Mouse (Mus musculus) midbrain, embryonic 12.5 days (tissue): ENCODE measurements around the gene Insl3. TPM values are rescaled to one million over a fixed set of nuclear protein-coding genes. Genes with fewer than 3 reads are reported as not detected.
"Not testable (repeated sequence)": the region's sequence is repeated elsewhere in the genome, so short reads cannot be mapped to it uniquely, and the experiment has no call there.

Experiments
- ATAC-seq: fragments of 200-750 bp; cut with Nextera tagmentation; 2 replicates; pipeline ENCODE4 v1.8.0; 2017; ENCODE audit warnings: low read depth, moderate TSS enrichment, moderate library complexity; ENCODE audit not compliant: low FRiP score
- H3K27ac ChIP-seq: fragments of 300-500 bp; sonication (generic); replicated peaks from 2 replicates; pipeline ENCODE4 v1.5.1; 2016; ENCODE audit warnings: mild to moderate bottlenecking
- H3K27me3 ChIP-seq: fragments of 300-500 bp; sonication (generic); 2 replicates; pipeline ENCODE4 v1.6.1; 2016; ENCODE audit warnings: mild to moderate bottlenecking
- H3K36me3 ChIP-seq: fragments of 300-500 bp; sonication (generic); 2 replicates; pipeline ENCODE4 v1.6.1; 2016
- H3K4me1 ChIP-seq: fragments of 300-500 bp; sonication (generic); 2 replicates; pipeline ENCODE4 v1.6.1; 2016
- H3K4me2 ChIP-seq: fragments of 300-500 bp; sonication (generic); replicated peaks from 2 replicates; pipeline ENCODE4 v1.6.1; 2016; ENCODE audit warnings: mild to moderate bottlenecking, moderate library complexity
- H3K4me3 ChIP-seq: fragments of 300-500 bp; sonication (generic); 2 replicates; pipeline ENCODE4 v1.5.1; 2016; ENCODE audit warnings: mild to moderate bottlenecking
- H3K9ac ChIP-seq: fragments of 300-500 bp; sonication (generic); replicated peaks from 2 replicates; pipeline ENCODE4 v1.6.1; 2016; ENCODE audit warnings: mild to moderate bottlenecking, moderate library complexity
- H3K9me3 ChIP-seq: fragments of 300-500 bp; sonication (generic); 2 replicates; pipeline ENCODE4 v1.6.1; 2016; ENCODE audit warnings: mild to moderate bottlenecking
- WGBS: fragments of 180-500 bp; shearing (Covaris S2); methylation state at CpG from one replicate; pipeline ENCODE4 v1.1.7; 2016; 5-methylcytosine and 5-hydroxymethylcytosine counted together
- polyA plus RNA-seq: library from polyadenylated mRNA; unstranded; fragments of >200 nt; fragmentation: Nextera tagmentation; extraction: Ambion mirVana; gene quantifications from 2 replicates; pipeline ENCODE4 v1.2.1, GENCODE M21; 2016

Insl3 gene
- polyA plus RNA-seq, 1 experiment from 2014 or later, result not detected

DNA sequence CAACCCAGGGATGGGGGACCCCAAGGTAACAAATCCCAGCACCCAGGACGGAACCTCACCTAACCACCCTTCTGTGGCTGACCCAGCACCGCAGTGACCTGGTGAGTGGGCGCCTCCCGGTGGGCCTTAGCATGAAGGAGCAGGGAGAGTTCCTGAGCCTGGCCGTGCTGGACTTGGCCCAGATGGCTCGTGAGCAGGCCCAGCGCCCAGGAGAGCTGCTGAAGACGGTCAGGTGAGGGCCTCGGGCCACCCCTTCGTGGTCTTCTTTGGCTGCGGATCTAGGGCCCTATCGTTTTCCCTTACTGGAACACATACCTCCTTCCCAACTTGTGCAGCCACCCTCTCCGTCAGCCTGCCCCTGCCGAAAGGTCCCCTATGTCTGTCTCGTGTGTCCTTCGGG, 9.9 kb upstream of the Insl3 start:
- peaks cover 14% of the 10 kb centered on the region for H3K4me1 ChIP-seq
- peaks cover 95% of the 10 kb centered on the region for H3K27me3 ChIP-seq
- 10% methylated on average over 15 of the region's 16 CpGs for WGBS
- peak overlapping the region; percentile 43 for H3K4me2 ChIP-seq
- H3K27ac ChIP-seq, result no peak overlapping the region
- peak overlapping the region; percentile 30; the same call in 1 of the 2 replicates for H3K4me3 ChIP-seq
- no peaks in the 10 kb centered on the region for H3K9me3 ChIP-seq
- no peaks in the 10 kb centered on the region for H3K36me3 ChIP-seq
- no peak overlapping the region for H3K9ac ChIP-seq
- no peak for ATAC-seq

DNA sequence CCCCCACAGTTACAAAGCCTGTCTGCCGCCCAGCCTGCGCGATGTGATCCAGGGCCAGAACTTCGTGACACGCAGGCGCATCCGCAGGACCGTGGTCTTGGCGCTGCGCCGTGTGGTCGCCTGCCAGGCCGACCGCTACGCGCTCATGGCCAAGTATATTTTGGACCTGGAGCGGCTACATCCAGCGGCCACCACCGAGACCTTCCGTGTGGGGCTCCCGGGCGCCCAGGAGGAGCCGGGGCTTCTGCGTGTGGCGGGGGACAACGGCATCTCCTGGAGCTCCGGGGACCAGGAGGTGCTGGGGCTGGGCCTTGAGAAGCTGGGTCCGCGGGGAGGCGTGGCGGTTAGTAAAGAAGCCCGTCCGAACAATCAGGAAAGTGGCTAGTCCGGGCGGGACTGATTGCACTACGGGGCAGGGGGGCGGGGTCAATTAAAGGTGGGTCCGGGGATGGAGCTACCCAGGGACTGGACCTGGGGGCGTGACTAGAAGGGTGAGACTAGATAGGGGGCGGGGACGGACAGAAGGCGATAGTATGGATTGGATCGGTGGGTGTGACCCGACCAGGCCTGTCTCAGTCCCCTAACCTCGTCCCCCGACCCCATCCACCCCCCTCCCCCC, 9.4 kb upstream of the Insl3 start:
- H3K27me3 ChIP-seq, result peaks cover 99% of the 10 kb centered on the region
- no peak overlapping the region for H3K27ac ChIP-seq
- H3K36me3 ChIP-seq, result no peaks in the 10 kb centered on the region
- ATAC-seq, result no peak
- H3K9me3 ChIP-seq, result no peaks in the 10 kb centered on the region
- peaks cover 14% of the 10 kb centered on the region for H3K4me1 ChIP-seq
- peak overlapping the region; percentile 24; the same call in 1 of the 2 replicates for H3K9ac ChIP-seq
- 3% methylated on average over 40 of the region's 46 CpGs for WGBS
- H3K4me3 ChIP-seq, result peak overlapping the region; percentile 30
- H3K4me2 ChIP-seq, result peak overlapping the region; percentile 43

DNA sequence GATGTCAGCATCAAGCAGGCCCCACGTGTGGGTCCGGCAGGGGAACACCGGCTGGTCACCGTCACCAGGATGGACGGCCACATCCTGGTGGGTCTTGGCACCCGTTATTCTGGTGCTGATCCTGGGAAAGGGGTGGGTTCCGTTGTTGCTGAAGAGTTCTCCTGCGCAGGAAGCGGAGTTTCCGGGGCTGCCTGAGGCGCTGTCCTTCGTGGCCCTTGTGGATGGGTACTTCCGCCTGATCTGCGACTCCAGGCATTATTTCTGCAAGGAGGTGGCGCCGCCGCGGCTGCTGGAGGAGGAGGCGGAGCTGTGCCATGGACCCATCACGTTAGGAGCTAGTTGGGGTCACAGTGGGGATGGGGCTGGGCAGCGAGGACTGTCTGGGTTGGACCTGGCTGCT, 8.5 kb upstream of the Insl3 start:
- no peak for ATAC-seq
- Histone ChIP-seq H3K27ac (no peak overlapping the region), H3K4me3 (0 out of 2 replicates have a peak overlapping the region, but pooled peaks have one; percentile 11), H3K9me3 (no peaks in the 10 kb centered on the region), H3K27me3 (peaks cover 100% of the 10 kb centered on the region), H3K9ac (no peak overlapping the region), H3K4me1 (peaks cover 16% of the 10 kb centered on the region), H3K4me2 (no peak overlapping the region; the same call in 1 of the 2 replicates), H3K36me3 (no peaks in the 10 kb centered on the region)
- 3% methylated on average over 21 of the region's 21 CpGs for WGBS

DNA sequence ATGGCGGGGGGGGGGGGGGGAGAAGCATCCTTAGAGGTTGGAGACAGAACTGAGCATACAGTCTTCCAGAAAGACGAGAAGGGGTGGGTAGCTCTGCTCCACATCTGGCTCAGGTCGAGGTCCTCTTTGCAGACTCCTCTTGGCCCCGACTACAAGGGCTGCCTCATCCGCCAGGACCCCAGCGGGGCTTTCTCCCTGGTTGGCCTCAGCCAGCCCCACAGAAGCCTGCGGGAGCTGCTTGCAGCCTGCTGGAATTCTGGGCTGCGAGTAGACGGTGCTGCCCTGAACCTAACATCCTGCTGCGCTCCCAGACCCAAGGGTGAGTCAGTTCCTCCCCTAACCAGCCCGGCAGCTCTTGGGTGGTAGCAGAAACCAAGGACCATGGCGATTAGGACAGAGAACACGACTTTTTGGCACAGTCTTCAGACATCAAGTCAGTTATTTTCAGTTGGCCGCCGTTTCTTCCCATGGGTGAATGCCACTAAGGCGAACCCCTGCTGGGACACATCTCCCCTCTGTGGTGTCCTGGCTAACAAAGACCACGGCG, 7.6 kb upstream of the Insl3 start:
- Histone ChIP-seq H3K27ac (no peak overlapping the region), H3K4me1 (peaks cover 22% of the 10 kb centered on the region), H3K4me2 (no peak overlapping the region), H3K27me3 (peaks cover 100% of the 10 kb centered on the region), H3K4me3 (no peak overlapping the region), H3K9ac (no peak overlapping the region), H3K36me3 (no peaks in the 10 kb centered on the region), H3K9me3 (no peaks in the 10 kb centered on the region)
- 2% methylated on average over 17 of the region's 18 CpGs for WGBS
- ATAC-seq, result no peak

DNA sequence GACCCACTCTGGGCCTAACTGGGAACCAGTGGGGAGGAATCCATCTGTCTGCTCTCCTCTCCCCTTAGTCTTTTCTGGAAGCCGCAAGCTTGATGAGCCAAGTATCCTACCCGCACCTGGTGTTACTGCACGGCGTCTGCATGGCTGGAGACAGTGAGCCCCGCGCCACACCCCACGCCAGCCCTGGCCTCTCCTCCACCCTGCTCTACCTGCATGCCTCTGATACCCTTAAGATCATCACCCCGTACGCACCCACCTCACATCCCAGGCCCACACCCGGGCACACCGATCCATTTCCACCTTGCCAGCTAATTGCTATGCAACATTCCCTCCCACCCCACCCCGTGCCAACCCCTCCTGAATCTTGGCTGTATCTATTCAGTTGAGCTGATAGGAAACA, 6.2 kb upstream of the Insl3 start:
- peaks cover 100% of the 10 kb centered on the region for H3K27me3 ChIP-seq
- H3K4me3 ChIP-seq, result no peak overlapping the region
- no peak overlapping the region for H3K4me2 ChIP-seq
- H3K36me3 ChIP-seq, result no peaks in the 10 kb centered on the region
- ATAC-seq, result no peak
- H3K9ac ChIP-seq, result no peak overlapping the region
- no peaks in the 10 kb centered on the region for H3K9me3 ChIP-seq
- H3K27ac ChIP-seq, result no peak overlapping the region
- WGBS, result 48% methylated on average over 12 of the region's 12 CpGs
- peaks cover 26% of the 10 kb centered on the region for H3K4me1 ChIP-seq

DNA sequence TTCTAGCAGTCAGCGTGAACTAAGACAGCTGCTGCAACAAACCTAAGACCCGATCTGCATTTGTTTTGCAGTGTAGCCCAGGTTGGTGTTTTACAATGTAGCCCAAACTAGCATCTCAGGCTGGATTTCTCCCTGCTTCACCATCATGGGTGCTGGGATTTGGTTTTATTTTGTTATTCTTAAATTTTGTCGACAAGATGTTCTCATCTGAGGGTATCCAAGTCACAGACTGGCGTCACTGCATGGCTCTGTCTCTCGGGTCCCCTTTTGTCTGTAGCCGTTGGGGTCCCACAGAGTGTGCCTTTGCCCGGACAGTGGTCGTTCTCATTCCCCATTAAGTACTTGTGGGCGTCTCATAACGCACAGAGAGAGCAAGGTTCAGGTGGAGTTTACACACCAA, 4.3 kb upstream of the Insl3 start:
- Histone ChIP-seq H3K9me3 (no peaks in the 10 kb centered on the region), H3K9ac (no peak overlapping the region), H3K4me1 (peaks cover 22% of the 10 kb centered on the region), H3K27ac (no peak overlapping the region), H3K4me2 (no peak overlapping the region), H3K36me3 (no peaks in the 10 kb centered on the region), H3K27me3 (peaks cover 100% of the 10 kb centered on the region), H3K4me3 (no peak overlapping the region)
- ATAC-seq, result no peak
- 10% methylated on average over 10 of the region's 10 CpGs for WGBS

DNA sequence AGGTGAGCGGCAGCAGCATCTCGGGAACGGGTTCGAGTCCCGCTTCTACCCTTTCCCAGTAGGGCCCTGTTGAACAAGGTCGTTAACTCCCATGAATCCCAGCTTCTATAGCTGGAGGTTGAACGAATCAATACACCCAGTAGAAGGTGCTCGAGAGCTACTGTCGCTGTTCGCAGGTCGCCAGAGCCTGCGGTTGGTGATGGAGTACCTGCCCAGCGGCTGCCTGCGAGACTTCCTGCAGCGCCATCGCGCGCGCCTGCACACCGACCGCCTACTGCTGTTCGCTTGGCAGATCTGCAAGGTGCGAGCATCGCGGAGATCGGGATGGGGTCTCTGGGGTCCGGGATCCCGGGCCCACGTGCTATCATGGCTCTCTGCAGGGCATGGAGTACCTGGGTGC, 3.4 kb upstream of the Insl3 start:
- Histone ChIP-seq H3K27me3 (peaks cover 100% of the 10 kb centered on the region), H3K9me3 (no peaks in the 10 kb centered on the region), H3K4me1 (peaks cover 18% of the 10 kb centered on the region), H3K4me2 (peak overlapping the region; percentile 46), H3K36me3 (no peaks in the 10 kb centered on the region), H3K27ac (no peak overlapping the region), H3K9ac (no peak overlapping the region), H3K4me3 (peak overlapping the region; percentile 31)
- 6% methylated on average over 29 of the region's 29 CpGs for WGBS
- ATAC-seq, result 0 out of 2 replicates have a peak, but pooled peaks have one; percentile 13

DNA sequence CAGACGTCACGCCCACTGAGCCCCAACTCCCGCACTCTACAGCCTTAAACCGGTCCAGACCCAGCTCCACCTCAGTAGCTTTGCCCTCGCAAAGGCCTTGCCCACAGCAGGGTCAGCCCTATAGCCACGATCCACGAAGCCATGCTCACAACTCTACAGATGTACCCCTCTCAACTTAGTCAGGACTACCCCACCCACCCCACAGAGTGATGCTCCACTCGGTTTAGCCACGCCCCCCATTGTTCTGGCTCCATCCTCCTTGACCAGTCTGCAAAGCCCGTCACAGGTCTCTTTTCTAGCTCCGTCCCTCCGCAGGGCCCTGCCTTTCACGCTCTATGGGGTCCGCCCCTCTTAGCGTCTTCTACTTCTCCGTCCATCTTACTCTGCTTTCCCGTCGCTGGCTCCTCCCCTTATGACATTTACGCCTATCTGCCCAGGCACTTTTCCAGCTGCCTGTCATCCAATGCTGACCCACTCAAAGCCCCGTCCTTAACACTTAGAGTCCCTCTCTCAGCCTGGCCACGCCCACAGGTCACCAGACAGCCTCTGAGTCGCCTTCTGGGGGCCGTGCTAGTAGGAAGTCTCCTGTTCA, 2.8 kb upstream of the Insl3 start:
- Histone ChIP-seq H3K4me3 (peak overlapping the region; percentile 31), H3K27ac (no peak overlapping the region), H3K9me3 (no peaks in the 10 kb centered on the region), H3K4me2 (peak overlapping the region; percentile 46), H3K9ac (no peak overlapping the region), H3K27me3 (peaks cover 100% of the 10 kb centered on the region), H3K4me1 (peaks cover 16% of the 10 kb centered on the region), H3K36me3 (no peaks in the 10 kb centered on the region)
- peak; percentile 67 for ATAC-seq
- WGBS, result under 1% methylated on average over 23 of the region's 23 CpGs

DNA sequence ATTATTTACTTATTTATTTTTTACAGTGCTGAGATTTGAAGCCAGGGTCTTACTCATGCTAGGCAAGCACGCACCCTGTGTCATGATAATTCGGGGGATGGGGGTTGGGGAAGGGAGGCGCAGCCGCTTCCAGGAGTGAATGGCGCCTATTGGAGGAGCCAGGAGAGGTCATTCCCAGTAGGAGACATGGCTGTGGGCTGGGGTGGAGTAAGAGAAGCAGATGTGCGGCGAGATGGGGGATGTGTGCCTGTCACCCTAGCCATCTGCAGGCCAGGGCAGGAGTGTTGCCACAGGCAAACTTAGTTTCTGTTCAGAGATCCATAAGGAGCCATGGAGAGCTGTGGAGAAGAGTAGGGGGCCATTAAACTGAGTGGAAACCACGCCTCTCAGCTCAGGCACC, 1.4 kb upstream of the Insl3 start:
- no peak overlapping the region for H3K4me3 ChIP-seq
- WGBS, result 5% methylated on average over 8 of the region's 8 CpGs
- peaks cover 100% of the 10 kb centered on the region for H3K27me3 ChIP-seq
- H3K9me3 ChIP-seq, result no peaks in the 10 kb centered on the region
- ATAC-seq, result no peak
- H3K9ac ChIP-seq, result no peak overlapping the region
- no peak overlapping the region for H3K4me2 ChIP-seq
- H3K4me1 ChIP-seq, result peaks cover 18% of the 10 kb centered on the region
- no peaks in the 10 kb centered on the region for H3K36me3 ChIP-seq
- no peak overlapping the region for H3K27ac ChIP-seq

DNA sequence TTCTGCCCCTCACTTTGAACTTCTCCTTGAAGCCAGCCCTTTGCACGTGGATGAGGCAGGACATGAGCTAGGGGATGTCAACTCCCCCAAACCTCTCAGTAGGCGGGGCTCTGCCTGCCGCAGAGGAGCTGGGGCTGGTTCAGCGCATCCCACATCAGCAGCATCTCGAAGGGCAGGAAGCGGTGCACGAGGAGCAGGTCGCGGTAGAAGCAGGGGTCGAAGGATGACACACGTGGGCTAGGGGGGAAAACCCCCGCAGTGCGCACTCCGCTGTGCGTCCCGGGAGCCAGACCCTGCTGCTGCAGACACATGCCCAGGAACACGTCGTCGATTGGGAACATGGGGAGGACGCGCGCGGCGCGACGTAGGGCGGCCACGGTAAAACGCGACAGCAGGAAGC, 3.5 kb downstream of the Insl3 start:
- Histone ChIP-seq H3K4me3 (no peak overlapping the region), H3K4me2 (no peak overlapping the region), H3K27ac (no peak overlapping the region), H3K9me3 (no peaks in the 10 kb centered on the region), H3K9ac (no peak overlapping the region), H3K36me3 (no peaks in the 10 kb centered on the region), H3K27me3 (peaks cover 94% of the 10 kb centered on the region), H3K4me1 (peaks cover 12% of the 10 kb centered on the region; the same call in 1 of the 2 replicates)
- 2% methylated on average over 30 of the region's 30 CpGs for WGBS
- no peak for ATAC-seq

DNA sequence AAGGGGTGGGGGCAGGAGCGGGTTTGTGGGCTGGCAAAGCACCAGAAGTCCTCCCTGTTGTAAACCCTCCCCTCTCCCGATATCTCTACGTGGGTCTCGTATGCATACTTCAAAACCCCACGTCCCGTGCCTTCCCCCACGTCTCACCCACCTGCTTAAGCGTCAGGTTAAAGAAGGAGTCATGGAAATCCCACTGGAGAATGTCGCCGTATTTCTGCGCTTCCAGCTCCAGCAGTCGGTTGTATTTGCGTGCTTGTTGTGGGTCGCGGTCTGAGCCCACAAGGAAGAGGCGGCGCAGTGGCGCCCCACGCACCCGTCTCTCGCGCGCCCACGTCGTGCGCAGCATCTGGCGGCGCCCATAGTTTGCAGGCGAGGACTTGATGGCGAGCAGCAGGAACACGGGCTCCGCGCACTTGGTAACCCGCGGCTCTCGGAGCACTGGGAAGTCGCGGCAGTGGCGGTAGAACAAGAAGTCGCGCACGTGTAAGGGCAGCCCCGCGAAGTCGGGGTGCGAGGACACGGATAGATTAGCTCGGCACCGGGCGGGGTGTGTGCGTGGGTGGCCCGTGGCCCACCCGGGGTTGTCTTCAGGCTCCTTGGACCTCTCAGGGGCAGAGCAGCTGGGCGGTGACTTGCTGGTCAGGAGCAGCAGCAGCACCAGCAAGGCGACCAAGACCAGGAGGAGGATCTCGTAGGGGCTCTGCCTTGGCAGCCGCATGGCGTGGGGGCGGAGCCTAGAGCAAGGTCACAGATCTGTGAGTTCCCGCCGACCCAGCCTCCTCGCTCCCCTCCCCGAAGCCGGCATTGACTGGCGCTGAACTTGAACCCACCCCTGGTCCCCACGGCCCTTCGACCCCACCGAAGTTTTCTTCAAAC, 4.4 kb downstream of the Insl3 start:
- Histone ChIP-seq H3K36me3 (no peaks in the 10 kb centered on the region), H3K27me3 (peaks cover 90% of the 10 kb centered on the region), H3K4me1 (peaks cover 12% of the 10 kb centered on the region; the same call in 1 of the 2 replicates), H3K9ac (no peak overlapping the region), H3K4me2 (peak overlapping the region; percentile 21), H3K9me3 (no peaks in the 10 kb centered on the region), H3K27ac (no peak overlapping the region), H3K4me3 (peak overlapping the region; percentile 15)
- no peak for ATAC-seq
- 7% methylated on average over 68 of the region's 68 CpGs for WGBS

DNA sequence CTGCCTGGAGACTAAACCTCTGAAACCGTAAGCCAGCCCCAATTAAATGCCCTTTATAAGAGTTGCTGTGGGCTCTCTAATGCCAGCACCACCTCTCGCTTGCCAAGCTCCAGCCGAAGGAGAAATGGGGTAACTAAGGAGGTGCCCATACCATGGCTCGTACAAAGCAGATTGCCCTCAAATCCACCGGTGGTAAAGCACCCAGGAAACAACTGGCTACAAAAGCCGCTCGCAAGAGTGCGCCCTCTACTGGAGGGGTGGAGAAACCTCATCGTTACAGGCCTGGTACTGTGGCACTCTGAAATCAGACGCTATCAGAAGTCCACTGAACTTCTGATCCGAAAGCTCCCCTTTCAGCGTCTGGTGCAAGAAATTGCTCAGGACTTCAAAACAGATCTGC, 6.4 kb downstream of the Insl3 start:
- H3K36me3 ChIP-seq, H3K4me3 ChIP-seq, H3K9ac ChIP-seq, H3K9me3 ChIP-seq, H3K4me2 ChIP-seq, ATAC-seq, H3K27ac ChIP-seq: not testable (repeated sequence)
- 66% methylated on average over 12 of the region's 12 CpGs for WGBS
- peaks cover 90% of the 10 kb centered on the region for H3K27me3 ChIP-seq
- H3K4me1 ChIP-seq, result peaks cover 12% of the 10 kb centered on the region; the same call in 1 of the 2 replicates
